Mouse (Mus musculus) heart, postnatal 0 days (tissue): ENCODE results near the gene Zbtb21.

Experiments used
- CTCF ChIP-seq: IDR thresholded peaks from 2 replicates; pipeline ENCODE4 v1.5.1; 2016; ENCODE audit warnings: antibody characterized with exemption, control low read depth, low read depth
- EP300 ChIP-seq: IDR thresholded peaks from 2 replicates; pipeline ENCODE4 v1.6.1; 2016; ENCODE audit warnings: antibody characterized with exemption, low read depth

DNA sequence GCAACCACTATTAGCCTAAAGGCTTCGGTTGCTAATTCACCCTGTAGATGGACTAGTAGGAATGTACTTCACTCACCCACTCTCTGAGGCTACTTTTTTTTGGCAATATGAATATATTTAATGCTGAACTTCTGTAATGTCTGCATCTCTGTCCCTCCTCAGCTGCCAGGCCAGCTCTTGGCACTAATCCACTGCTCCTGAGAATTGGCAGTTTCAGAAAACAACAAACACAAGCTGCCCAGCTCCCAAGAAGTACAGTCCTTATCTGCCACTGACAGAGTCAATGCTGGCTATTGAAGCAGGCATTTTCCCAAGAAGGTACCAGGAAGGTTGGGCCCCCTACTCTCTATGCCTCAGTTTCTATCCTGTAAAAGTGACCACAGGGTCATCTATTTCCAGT is 53.1 kb downstream of the Zbtb21 start:
- TF ChIP-seq EP300 (no peak), CTCF (no peak)
